ENCODE assay signal across 17 mouse cellular contexts in the genomic region with DNA sequence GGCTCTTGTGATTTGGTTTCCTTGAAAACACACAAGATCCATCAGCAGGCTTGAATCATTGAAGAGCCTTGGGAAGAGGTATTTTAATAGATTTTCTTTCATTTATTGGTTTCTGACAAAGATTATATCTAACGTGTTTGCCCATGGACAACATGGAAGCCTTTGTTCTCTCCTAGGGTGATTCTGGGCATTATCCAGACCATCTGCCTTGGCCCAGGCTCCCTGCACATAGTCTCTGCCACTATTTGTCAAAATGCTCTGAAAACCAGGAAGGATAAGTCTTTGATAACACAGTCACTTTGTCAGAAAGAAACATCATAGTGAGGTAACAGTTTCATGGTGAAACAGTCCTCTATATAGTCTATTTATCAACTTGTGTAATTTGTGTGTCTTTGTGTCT.
A peak's percentile ranks its signal among the peaks of the same experiment; 100 is the strongest.
DNase-seq lines count a peak whose midpoint lies in the region; ATAC-seq lines count a peak whose summit lies in the region.
"Had no signal": no experiment of that assay in that cellular context is flagged by ENCODE, and none has a peak within 500 bp of the region (broad histone marks: within the 10 kb centered on the region; RNA-seq: fewer than 3 reads in every experiment).

No protein-coding gene starts in this region.

- intact Hi-C loops in left cerebral cortex, postnatal 4 days (cut with DNase I) = no loop called here

- DNase-seq in left cerebral cortex, postnatal 4 days = peak; percentile 23
- no peak for DNase-seq in left cerebral cortex, adult 8-10 months (ENCODE audit: low spot score in 2 of 2)
- DNase-seq in cerebellum, adult 18-20 months = peak; percentile 34 to 55
- peak; percentile 65 for DNase-seq in cerebellum, adult 9-11 months
- DNase-seq in cerebellum, postnatal 36 days = peak; percentile 31 to 49
- no peak for DNase-seq in adrenal gland, postnatal 25 days
- no peak for DNase-seq in frontal cortex, postnatal 14 days (ENCODE audit: low spot score in 2 of 2)
- DNase-seq: adrenal gland, adult 8-10 months; gastrocnemius, postnatal 14 days; heart, postnatal 10 days; heart, postnatal 4 days; kidney, adult 8-10 months had no signal

- ATAC-seq in frontal cortex, adult (ENCODE audit: low TSS enrichment) = no peak
- ATAC-seq: forebrain, embryonic 13.5 days; hindbrain, embryonic 16.5 days; inflammation-experienced regulatory T-cells, adult 6 months; intestine, postnatal 0 days had no signal

Comparison
In these comparisons a context has a peak if more than half of its experiments do, and no peak if none do; other contexts are left out.
1. DNase-seq: peak in left cerebral cortex, postnatal 4 days (single experiment), cerebellum, adult 18-20 months (2 of 2), cerebellum, adult 9-11 months (single experiment) and cerebellum, postnatal 36 days (2 of 2); none in left cerebral cortex, adult 8-10 months (0 of 2), adrenal gland, postnatal 25 days (single experiment) and frontal cortex, postnatal 14 days (0 of 2).